Mouse (Mus musculus) heart, postnatal 25 days (tissue): Measurements from ENCODE around the gene Metrn. TPM values are rescaled to one million over a fixed set of nuclear protein-coding genes. Genes with fewer than 3 reads are reported as not detected.
A peak's percentile ranks its signal among the peaks of the same experiment; 100 is the strongest.

Experiments used
- DNase-seq: peaks from one replicate; pipeline ENCODE4 v3.0.0; 2022; ENCODE audit warnings: low spot score
- intact Hi-C: fragments of 180-260 bp; cut with DNase I; formaldehyde crosslinking; loops from one replicate; pipeline ENCODE4 v1.15.1; 2025
- total RNA-seq, 2 experiments: library from RNA; stranded (reverse); gene quantifications; 2 replicates each; pipeline ENCODE4 v1.2.3; 2021

Gene Metrn
- total RNA-seq, 2 experiments from 2014 or later, result 74.4 to 75.1 TPM

- intact Hi-C loops, result loop anchor here (5.0 kb wide), 1 partner anchor 35 kb away; the partner anchor contains the start of gene Mcrip2
Measured at GRCm38 (mm10) chr17:25832436-25833290, 35.7 kb upstream of the Metrn start.

GRCm38 (mm10) chr17:25831451-25832281, 34.7 kb upstream of the Metrn start:
- no peak for DNase-seq
- intact Hi-C loops, result loop anchor here (5.0 kb wide), 1 partner anchor 36 kb away; the partner anchor contains the start of gene Mcrip2

More at GRCm38 (mm10) chr17:25832436-25833290, 35.7 kb upstream of the Metrn start:
- peak; percentile 99 for DNase-seq

- intact Hi-C loops, result loop anchor here (5.0 kb wide), 1 partner anchor 36 kb away; the partner anchor contains the start of gene Mcrip2
Measured at GRCm38 (mm10) chr17:25830806-25831431, 34.0 kb upstream of the Metrn start.

GRCm38 (mm10) chr17:25830200-25830753, 33.3 kb upstream of the Metrn start:
- DNase-seq, result no peak
- intact Hi-C loops, result loop anchor here (5.0 kb wide), 1 partner anchor 37 kb away; the partner anchor contains the start of gene Mcrip2

More at GRCm38 (mm10) chr17:25830806-25831431, 34.0 kb upstream of the Metrn start:
- DNase-seq, result no peak

GRCm38 (mm10) chr17:25829558-25830017, 32.7 kb upstream of the Metrn start:
- no peak for DNase-seq
- intact Hi-C loops, result loop anchor here (5.0 kb wide), 1 partner anchor 38 kb away; the partner anchor contains the start of gene Mcrip2

GRCm38 (mm10) chr17:25828712-25829557, 32.0 kb upstream of the Metrn start, which contains the start of gene Jmjd8:
Jmjd8 (plus strand) TSS chr17:25828867.
- DNase-seq, result peak; percentile 57
- intact Hi-C loops, result no loop called here

GRCm38 (mm10) chr17:25828223-25828594, 31.3 kb upstream of the Metrn start:
- intact Hi-C loops, result no loop called here
- no peak for DNase-seq

- DNase-seq, result no peak
- intact Hi-C loops, result no loop called here
Measured at GRCm38 (mm10) chr17:25827546-25828222, 30.7 kb upstream of the Metrn start.

- no peak for DNase-seq
- intact Hi-C loops, result no loop called here
Measured at GRCm38 (mm10) chr17:25827011-25827410, 30.1 kb upstream of the Metrn start.

- intact Hi-C loops, result no loop called here
- no peak for DNase-seq
Measured at GRCm38 (mm10) chr17:25825984-25826570, 29.1 kb upstream of the Metrn start.

GRCm38 (mm10) chr17:25825311-25825710, 28.4 kb upstream of the Metrn start:
- no peak for DNase-seq
- intact Hi-C loops, result no loop called here

- intact Hi-C loops, result no loop called here
Measured at GRCm38 (mm10) chr17:25824362-25825142, 27.6 kb upstream of the Metrn start.

GRCm38 (mm10) chr17:25823452-25823851, 26.5 kb upstream of the Metrn start, which contains the start of gene Wdr24:
Wdr24 (plus strand) TSS chr17:25823627.
- intact Hi-C loops, result loop anchor here (2.0 kb wide), 1 partner anchor 27 kb away; the partner anchor contains the start of gene Metrn
- DNase-seq, result no peak

More at GRCm38 (mm10) chr17:25824362-25825142, 27.6 kb upstream of the Metrn start:
- DNase-seq, result no peak

- intact Hi-C loops, result no loop called here
- no peak for DNase-seq
Measured at GRCm38 (mm10) chr17:25818851-25819780, 22.2 kb upstream of the Metrn start.

GRCm38 (mm10) chr17:25817662-25818061, 20.7 kb upstream of the Metrn start:
- intact Hi-C loops, result no loop called here
- no peak for DNase-seq

- intact Hi-C loops, result no loop called here
- no peak for DNase-seq
Measured at GRCm38 (mm10) chr17:25813471-25813870, 16.5 kb upstream of the Metrn start.
